Mouse (Mus musculus) olfactory bulb, adult 2 months (tissue): ENCODE measurements around the gene Astn1. TPM values are rescaled to one million over a fixed set of nuclear protein-coding genes. Genes with fewer than 3 reads are reported as not detected.
A peak's percentile ranks its signal among the peaks of the same experiment; 100 is the strongest.

Source experiments
- H3K27ac ChIP-seq: fragments of 200-500 bp; 2 replicates; pipeline ENCODE4 v1.5.1; 2012; ENCODE audit warnings: low read depth, low read length; ENCODE audit not compliant: insufficient read depth
- H3K4me1 ChIP-seq: fragments of 200-500 bp; 2 replicates; pipeline ENCODE4 v1.6.1; 2012; ENCODE audit warnings: low read length; ENCODE audit not compliant: control insufficient read depth, insufficient read depth
- H3K4me3 ChIP-seq: fragments of 200-500 bp; 2 replicates; pipeline ENCODE4 v1.5.1; 2012; ENCODE audit warnings: mild to moderate bottlenecking, low read depth, low read length, moderate library complexity; ENCODE audit not compliant: insufficient read depth
- CTCF ChIP-seq: fragments of 200-500 bp; IDR thresholded peaks from 2 replicates; pipeline ENCODE4 v1.5.1; 2012; ENCODE audit warnings: low read depth, mild to moderate bottlenecking, low read length, moderate library complexity; ENCODE audit not compliant: insufficient read depth
- POLR2A ChIP-seq: fragments of 200-500 bp; IDR thresholded peaks from 2 replicates; pipeline ENCODE4 v1.6.1; 2012; ENCODE audit warnings: mild to moderate bottlenecking, low read depth, low read length, moderate library complexity; ENCODE audit not compliant: insufficient read depth
- WGBS: fragments of 180-500 bp; shearing (Covaris S2); methylation state at CpG from one replicate; pipeline ENCODE4 v1.1.7; 2018; 5-methylcytosine and 5-hydroxymethylcytosine counted together
- polyA plus RNA-seq: library from polyadenylated mRNA; stranded (reverse); fragments of >200 nt; gene quantifications from 2 replicates; pipeline ENCODE4 v1.2.4, GENCODE M21; 2012; ENCODE audit warnings: low replicate concordance; ENCODE audit not compliant: missing spikeins, insufficient read depth, insufficient read length

Astn1 gene
- polyA plus RNA-seq, 1 experiment, result 202 TPM

DNA sequence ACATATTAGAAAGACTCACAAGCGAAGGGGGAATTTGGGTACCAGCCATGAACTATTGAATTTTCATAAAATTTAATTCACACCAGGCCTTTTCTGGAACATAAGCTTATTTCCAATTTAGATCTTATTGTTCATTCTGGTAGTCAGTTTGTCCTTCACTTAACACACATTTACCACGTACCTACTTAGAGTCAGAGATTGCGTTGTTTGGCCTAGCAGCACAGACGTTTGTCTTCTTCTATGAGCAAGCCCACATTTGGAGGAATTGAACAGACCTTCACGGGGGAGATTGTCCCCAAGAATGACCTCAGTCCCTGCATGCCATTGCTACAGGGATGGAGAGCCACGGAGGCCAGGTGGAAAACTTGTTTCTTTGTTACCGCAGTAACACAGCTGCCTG is 211.5 kb downstream of the Astn1 start:
- TF ChIP-seq CTCF (no peak), POLR2A (no peak)
- no peak overlapping the region for H3K27ac ChIP-seq
- peaks cover 11% of the 10 kb centered on the region for H3K4me1 ChIP-seq
- H3K4me3 ChIP-seq, result no peak overlapping the region
- WGBS, result 67% methylated on average over 7 of the region's 7 CpGs

DNA sequence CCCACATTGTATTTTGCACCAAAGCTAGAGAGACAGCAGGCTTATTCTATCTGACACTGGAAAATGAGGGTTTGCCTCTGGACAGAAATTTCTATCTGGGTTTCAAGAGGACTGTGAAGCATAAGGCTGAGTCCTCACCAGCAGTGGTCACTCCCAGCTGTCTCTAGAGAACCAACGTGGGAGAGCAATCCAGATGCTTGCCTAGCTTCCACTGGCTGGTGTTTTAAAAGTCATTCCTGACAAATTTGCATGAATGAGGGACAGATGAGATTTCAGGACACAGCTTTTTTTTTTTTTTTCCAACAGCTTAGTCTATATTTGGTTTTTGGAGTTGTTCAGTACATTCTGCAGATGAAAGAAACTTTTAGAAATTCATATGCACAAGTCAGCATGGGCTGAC is 213.9 kb downstream of the Astn1 start:
- no peak for TF ChIP-seq POLR2A
- no peak for TF ChIP-seq CTCF
- WGBS, result 60% methylated on average over 1 of the region's 1 CpGs
- Histone ChIP-seq H3K4me1 (peaks cover 11% of the 10 kb centered on the region), H3K27ac (no peak overlapping the region), H3K4me3 (no peak overlapping the region)

GRCm38 (mm10) chr1:158581806-158582205 is 219.7 kb downstream of the Astn1 start:
- no peak overlapping the region for H3K27ac ChIP-seq
- no peak overlapping the region for H3K4me3 ChIP-seq
- TF ChIP-seq POLR2A (no peak), CTCF (no peak)

DNA sequence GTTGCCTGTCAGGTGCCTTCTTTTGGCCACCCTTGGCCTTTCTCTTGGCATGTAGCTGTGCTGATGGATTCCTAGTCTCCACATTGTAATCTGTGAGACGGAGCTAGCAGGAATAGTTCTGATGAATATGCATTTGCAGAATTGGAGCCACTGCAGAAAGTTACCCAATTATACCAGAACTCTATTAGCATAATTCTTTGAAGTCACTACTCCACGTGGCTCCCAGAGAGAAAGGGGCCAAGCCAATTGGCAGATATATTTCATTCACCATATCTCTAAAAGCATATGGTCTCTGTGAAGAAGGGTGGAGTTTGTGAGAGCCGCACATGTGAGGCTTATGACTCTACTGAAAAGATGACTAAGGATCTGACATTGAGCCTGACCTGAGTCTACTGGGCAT is 226.8 kb downstream of the Astn1 start:
- WGBS, result 59% methylated on average over 3 of the region's 3 CpGs
- no peaks in the 10 kb centered on the region for H3K4me1 ChIP-seq
- H3K4me3 ChIP-seq, result no peak overlapping the region
- TF ChIP-seq CTCF, result no peak
- no peak for TF ChIP-seq POLR2A
- H3K27ac ChIP-seq, result no peak overlapping the region

More at GRCm38 (mm10) chr1:158581806-158582205, 219.7 kb downstream of the Astn1 start:
- peaks cover 4% of the 10 kb centered on the region for H3K4me1 ChIP-seq

DNA sequence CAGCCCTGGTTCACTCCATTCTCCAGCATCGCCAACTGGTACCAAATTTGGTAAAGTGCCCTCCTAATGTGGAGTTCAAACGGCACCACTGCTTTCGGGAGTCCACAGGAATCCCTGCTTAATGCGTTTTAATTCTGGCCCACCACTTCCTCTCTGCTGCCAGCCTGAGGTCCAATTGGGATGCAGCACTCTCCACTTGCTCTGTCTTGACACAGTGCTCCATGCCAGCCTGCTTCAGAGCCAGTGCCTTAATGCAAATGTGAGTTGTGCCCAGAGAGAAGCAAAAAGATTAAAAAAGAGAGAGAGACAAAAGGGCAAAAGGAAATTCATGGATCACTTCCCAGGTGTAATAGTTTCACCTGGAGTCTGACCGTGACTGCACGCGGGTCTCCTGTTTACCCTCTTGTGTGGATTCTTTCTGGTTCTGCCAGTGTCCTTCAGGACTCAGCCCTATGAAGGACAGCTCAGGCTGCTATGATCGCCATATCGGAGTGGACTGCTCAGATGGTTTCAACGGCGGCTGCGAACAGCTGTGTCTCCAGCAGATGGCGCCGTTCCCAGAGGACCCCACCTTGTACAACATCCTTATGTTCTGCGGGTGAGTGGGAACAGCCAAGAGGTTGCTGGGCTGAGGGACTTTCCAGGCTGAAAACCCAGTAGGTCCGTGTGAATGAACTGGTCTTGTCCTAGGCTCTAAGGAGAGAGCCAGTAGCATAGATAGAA is 234.8 kb downstream of the Astn1 start:
- no peak for TF ChIP-seq POLR2A
- peak; percentile 46; the same call in 1 of the 2 replicates for TF ChIP-seq CTCF
- H3K4me3 ChIP-seq, result no peak overlapping the region
- 0 out of 2 replicates have a peak, but pooled peaks cover 5% of the 10 kb centered on the region for H3K4me1 ChIP-seq
- no peak overlapping the region for H3K27ac ChIP-seq
- 43% methylated on average over 16 of the region's 16 CpGs for WGBS

GRCm38 (mm10) chr1:158597996-158598395 is 235.9 kb downstream of the Astn1 start:
- WGBS, result 84% methylated on average over 7 of the region's 7 CpGs
- Histone ChIP-seq H3K27ac (no peak overlapping the region), H3K4me3 (no peak overlapping the region), H3K4me1 (0 out of 2 replicates have a peak, but pooled peaks cover 5% of the 10 kb centered on the region)
- TF ChIP-seq CTCF (no peak), POLR2A (no peak)

DNA sequence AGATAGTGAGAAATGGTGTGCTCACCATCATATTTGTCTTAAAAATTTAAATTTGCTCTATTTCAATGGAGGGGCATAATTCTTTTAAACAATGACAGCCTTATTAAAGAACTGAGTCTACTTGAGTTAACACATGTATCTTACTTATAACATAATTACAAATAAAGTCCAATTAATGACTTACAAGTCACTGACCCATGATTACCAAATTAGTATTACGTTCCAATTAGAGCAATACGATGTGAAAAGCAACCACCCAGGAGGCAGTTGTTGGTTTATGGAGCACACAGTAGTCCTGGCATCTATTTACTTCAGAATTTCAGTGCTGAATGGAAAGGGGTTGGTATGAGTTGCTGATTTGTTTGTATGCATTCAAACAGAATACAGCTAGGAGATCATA is 237.4 kb downstream of the Astn1 start:
- 63% methylated on average over 2 of the region's 2 CpGs for WGBS
- Histone ChIP-seq H3K27ac (no peak overlapping the region), H3K4me3 (no peak overlapping the region), H3K4me1 (0 out of 2 replicates have a peak, but pooled peaks cover 5% of the 10 kb centered on the region)
- TF ChIP-seq CTCF, result no peak
- no peak for TF ChIP-seq POLR2A

GRCm38 (mm10) chr1:158603056-158603455 is 241.0 kb downstream of the Astn1 start:
- peaks cover 3% of the 10 kb centered on the region for H3K4me1 ChIP-seq
- TF ChIP-seq CTCF (no peak), POLR2A (no peak)
- WGBS, result 29% methylated on average over 2 of the region's 2 CpGs
- no peak overlapping the region for H3K27ac ChIP-seq
- H3K4me3 ChIP-seq, result no peak overlapping the region

- H3K4me1 ChIP-seq, result peaks cover 3% of the 10 kb centered on the region
- H3K4me3 ChIP-seq, result no peak overlapping the region
- TF ChIP-seq CTCF, result no peak
- no peak for TF ChIP-seq POLR2A
- WGBS, result 81% methylated on average over 1 of the region's 1 CpGs
- no peak overlapping the region for H3K27ac ChIP-seq
Measured at GRCm38 (mm10) chr1:158604149-158604548, 242.1 kb downstream of the Astn1 start.
